Mouse (Mus musculus) midbrain, postnatal 0 days (tissue): ENCODE results near the gene Sel1l3. TPM values are rescaled to one million over a fixed set of nuclear protein-coding genes. Genes with fewer than 3 reads are reported as not detected.

Experiments
- ATAC-seq: fragments of 200-750 bp; cut with Nextera tagmentation; 2 replicates; pipeline ENCODE4 v1.8.0; 2017; ENCODE audit warnings: moderate number of reproducible peaks, mild to moderate bottlenecking, moderate TSS enrichment, moderate library complexity; ENCODE audit not compliant: low FRiP score
- DNase-seq: peaks from one replicate; pipeline ENCODE4 v3.0.0-alpha.2; 2015; ENCODE audit warnings: low spot score
- H3K27ac ChIP-seq: fragments of 300-500 bp; sonication (generic); 2 replicates; pipeline ENCODE4 v1.5.1; 2014; ENCODE audit warnings: low read depth, mild to moderate bottlenecking, low read length, mixed read lengths
- H3K27me3 ChIP-seq: fragments of 300-500 bp; sonication (generic); 2 replicates; pipeline ENCODE4 v1.6.1; 2014; ENCODE audit warnings: low read length, control low read depth, mixed read lengths; ENCODE audit not compliant: insufficient read depth
- H3K36me3 ChIP-seq: fragments of 300-500 bp; sonication (generic); 2 replicates; pipeline ENCODE4 v1.6.1; 2014; ENCODE audit warnings: low read length, control low read depth, mixed read lengths; ENCODE audit not compliant: insufficient read depth
- H3K4me1 ChIP-seq: fragments of 300-500 bp; sonication (generic); 2 replicates; pipeline ENCODE4 v1.6.1; 2014; ENCODE audit warnings: mild to moderate bottlenecking, control low read depth, antibody characterized with exemption, low read length, mixed read lengths; ENCODE audit not compliant: insufficient read depth
- H3K4me2 ChIP-seq: fragments of 300-500 bp; sonication (generic); 2 replicates; pipeline ENCODE4 v1.6.1; 2014; ENCODE audit warnings: low read depth, mild to moderate bottlenecking, low read length, mixed read lengths; ENCODE audit not compliant: poor library complexity, severe bottlenecking
- H3K4me3 ChIP-seq: fragments of 300-500 bp; sonication (generic); 2 replicates; pipeline ENCODE4 v1.5.1; 2014; ENCODE audit warnings: low read depth, mild to moderate bottlenecking, low read length, moderate library complexity
- H3K9ac ChIP-seq: fragments of 300-500 bp; sonication (generic); replicated peaks from 2 replicates; pipeline ENCODE4 v1.6.1; 2014; ENCODE audit warnings: mild to moderate bottlenecking, low read length, moderate library complexity, mixed read lengths; ENCODE audit not compliant: poor library complexity, severe bottlenecking
- H3K9me3 ChIP-seq: fragments of 300-500 bp; sonication (generic); 2 replicates; pipeline ENCODE4 v1.6.1; 2016; ENCODE audit warnings: low read length, control low read depth
- CTCF ChIP-seq: IDR thresholded peaks from 2 replicates; pipeline ENCODE4 v1.5.1; 2016; ENCODE audit warnings: antibody characterized with exemption, mild to moderate bottlenecking
- WGBS: fragments of 180-500 bp; shearing (Covaris S2); extraction: QIAGEN DNeasy Blood & Tissue Kit; methylation state at CpG from one replicate; pipeline ENCODE4 v1.1.7; 2014; 5-methylcytosine and 5-hydroxymethylcytosine counted together
- polyA plus RNA-seq: library from polyadenylated mRNA; unstranded; fragments of >200 nt; fragmentation: Nextera tagmentation; extraction: Ambion mirVana; gene quantifications from 2 replicates; pipeline ENCODE4 v1.2.1, GENCODE M21; 2015
- total RNA-seq: library from RNA; depleted of rRNA; stranded (reverse); fragments of >200 nt; gene quantifications from 2 replicates; pipeline ENCODE4 v1.2.3, GENCODE M21; 2014

Sel1l3 gene
- total and polyA plus RNA-seq, 2 experiments from 2014 or later: 4.7 to 19.0 TPM

- no peaks in the 10 kb centered on the region for H3K9me3 ChIP-seq
- no peaks in the 10 kb centered on the region for H3K27me3 ChIP-seq
- no peaks in the 10 kb centered on the region for H3K4me1 ChIP-seq
- H3K9ac ChIP-seq: no peak overlapping the region
- H3K36me3 ChIP-seq: no peaks in the 10 kb centered on the region
- DNase-seq (no peak), ATAC-seq (no peak)
- H3K4me2 ChIP-seq: no peak overlapping the region
- TF ChIP-seq CTCF: no peak
- WGBS: 87% methylated on average over 8 of the region's 8 CpGs
- H3K4me3 ChIP-seq: no peak overlapping the region
- no peak overlapping the region for H3K27ac ChIP-seq
Observed at GRCm38 (mm10) chr5:53202748-53203147, 11.0 kb downstream of the Sel1l3 start.

DNA sequence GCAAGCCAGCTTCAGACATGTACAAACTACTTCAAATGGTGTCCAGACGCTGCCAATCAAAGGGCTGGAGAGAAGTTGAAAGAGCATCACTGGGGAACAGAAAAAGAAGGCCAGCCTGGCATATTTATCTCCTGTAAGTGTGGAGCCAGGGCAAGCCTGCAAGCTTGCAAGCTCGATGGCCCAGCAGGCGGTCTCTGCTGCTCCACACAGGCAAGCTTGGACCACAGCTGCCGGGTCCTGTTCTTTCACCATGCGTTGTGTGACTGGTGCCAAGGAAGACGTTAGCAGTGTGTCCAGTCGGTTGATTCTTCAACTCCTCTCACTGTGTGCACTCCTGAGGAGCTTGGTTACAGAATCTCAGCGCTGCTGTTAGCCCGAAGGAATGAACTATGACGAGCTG lies 12.9 kb downstream of the Sel1l3 start:
- H3K27ac ChIP-seq: no peak overlapping the region
- no peak for TF ChIP-seq CTCF
- H3K4me1 ChIP-seq: no peaks in the 10 kb centered on the region
- no peaks in the 10 kb centered on the region for H3K36me3 ChIP-seq
- no peaks in the 10 kb centered on the region for H3K27me3 ChIP-seq
- WGBS: 78% methylated on average over 10 of the region's 10 CpGs
- H3K9ac ChIP-seq: no peak overlapping the region
- DNase-seq (peak; percentile 72), ATAC-seq (no peak)
- no peak overlapping the region for H3K4me3 ChIP-seq
- H3K4me2 ChIP-seq: no peak overlapping the region
- H3K9me3 ChIP-seq: no peaks in the 10 kb centered on the region

GRCm38 (mm10) chr5:53198408-53198807 lies 15.3 kb downstream of the Sel1l3 start:
- H3K27ac ChIP-seq: no peak overlapping the region
- no peak overlapping the region for H3K4me3 ChIP-seq
- H3K4me1 ChIP-seq: no peaks in the 10 kb centered on the region
- H3K9ac ChIP-seq: no peak overlapping the region
- 72% methylated on average over 1 of the region's 1 CpGs for WGBS
- no peaks in the 10 kb centered on the region for H3K27me3 ChIP-seq
- H3K9me3 ChIP-seq: no peaks in the 10 kb centered on the region
- TF ChIP-seq CTCF: no peak
- no peak overlapping the region for H3K4me2 ChIP-seq
- H3K36me3 ChIP-seq: no peaks in the 10 kb centered on the region
- no peak for DNase-seq
- ATAC-seq: no peak

GRCm38 (mm10) chr5:53196387-53197088 lies 17.2 kb downstream of the Sel1l3 start:
- Histone ChIP-seq H3K27me3 (no peaks in the 10 kb centered on the region), H3K4me3 (no peak overlapping the region), H3K4me1 (no peaks in the 10 kb centered on the region), H3K36me3 (no peaks in the 10 kb centered on the region), H3K9ac (no peak overlapping the region), H3K4me2 (no peak overlapping the region), H3K9me3 (no peaks in the 10 kb centered on the region), H3K27ac (no peak overlapping the region)
- DNase-seq (no peak), ATAC-seq (no peak)
- TF ChIP-seq CTCF: peak; percentile 16; the same call in 1 of the 2 replicates
- WGBS: 82% methylated on average over 10 of the region's 10 CpGs

DNA sequence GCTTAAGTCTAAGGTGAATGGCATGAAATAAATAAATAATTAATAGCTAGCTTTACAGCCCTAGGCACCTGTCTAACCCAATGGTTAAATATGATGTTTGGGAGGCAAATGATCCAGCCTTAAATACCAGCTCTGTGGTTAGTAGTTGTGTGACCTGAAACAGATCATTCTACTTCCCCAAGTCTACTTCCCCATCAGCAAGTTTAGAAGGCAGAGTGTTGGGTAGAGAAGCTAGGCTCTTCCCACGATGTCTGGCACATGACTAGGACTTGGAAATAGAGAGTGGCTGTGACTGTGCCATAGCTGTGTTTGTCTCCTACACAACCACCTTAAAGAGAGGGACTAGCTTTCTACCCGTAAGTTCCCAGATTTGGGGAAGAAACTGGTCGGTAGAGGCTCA lies 18.9 kb downstream of the Sel1l3 start:
- Histone ChIP-seq H3K9me3 (no peaks in the 10 kb centered on the region), H3K4me3 (no peak overlapping the region), H3K36me3 (no peaks in the 10 kb centered on the region), H3K4me2 (no peak overlapping the region), H3K27me3 (no peaks in the 10 kb centered on the region), H3K27ac (no peak overlapping the region), H3K4me1 (no peaks in the 10 kb centered on the region), H3K9ac (no peak overlapping the region)
- TF ChIP-seq CTCF: no peak
- no peak for DNase-seq
- no peak for ATAC-seq
- WGBS: 93% methylated on average over 3 of the region's 3 CpGs

- Histone ChIP-seq H3K27me3 (no peaks in the 10 kb centered on the region), H3K4me2 (no peak overlapping the region), H3K4me1 (no peaks in the 10 kb centered on the region), H3K36me3 (no peaks in the 10 kb centered on the region), H3K4me3 (no peak overlapping the region), H3K9ac (no peak overlapping the region), H3K27ac (no peak overlapping the region), H3K9me3 (no peaks in the 10 kb centered on the region)
- WGBS: 75% methylated on average over 2 of the region's 2 CpGs
- DNase-seq (no peak), ATAC-seq (no peak)
- no peak for TF ChIP-seq CTCF
Observed at GRCm38 (mm10) chr5:53194421-53194820, 19.3 kb downstream of the Sel1l3 start.
